ENCODE assay signal across 12 mouse cellular contexts in the genomic region with DNA sequence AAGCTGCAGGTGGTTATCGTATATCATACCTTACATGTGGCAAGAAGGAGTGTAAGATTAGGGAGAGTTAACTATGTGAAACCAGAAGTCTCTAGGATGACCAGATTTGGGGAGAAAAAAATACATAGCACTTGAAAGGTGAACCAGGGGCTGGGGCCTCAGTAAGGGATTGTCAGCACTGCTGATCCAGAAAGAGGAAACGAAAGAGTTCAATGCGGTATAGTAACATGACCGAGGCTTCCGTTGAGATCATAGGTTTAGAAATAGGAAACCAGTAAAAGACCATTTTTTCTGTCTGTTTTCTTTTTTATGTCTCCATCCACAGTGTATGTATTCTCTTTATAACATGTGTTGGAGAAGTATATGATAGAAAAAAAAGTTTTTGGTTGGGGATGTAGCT. TPM values are rescaled to one million over a fixed set of nuclear protein-coding genes. Genes with fewer than 3 reads are reported as not detected.
A peak's percentile ranks its signal among the peaks of the same experiment; 100 is the strongest.
DNase-seq lines count a peak whose midpoint lies in the region; ATAC-seq and TF ChIP-seq lines count a peak whose summit lies in the region.
"Had no signal": no experiment of that assay in that cellular context is flagged by ENCODE, and none has a peak within 500 bp of the region (broad histone marks: within the 10 kb centered on the region; RNA-seq: fewer than 3 reads in every experiment).

No protein-coding gene starts in this region.

- no peak for TF ChIP-seq POLR2A in lung, adult 2 months (IDR thresholded peaks at IDR 0.05; ENCODE audit: borderline replicate concordance, extremely low read depth, low read depth, low read length)
- TF ChIP-seq POLR2A in CH12.LX (IDR thresholded peaks at IDR 0.05; ENCODE audit: low read depth, low read length) = peak; percentile 39; the same call in 1 of the 2 replicates
- no peak for TF ChIP-seq POLR2A in spleen, adult 2 months (IDR thresholded peaks at IDR 0.05; ENCODE audit: low read depth, low read length)

- in situ Hi-C loops in CH12.LX (cut with MboI; ENCODE audit: low pct_ligation_motif_present, low pct_unique_long_range_greater_than_20kb, low sequenced_read_pairs) = loop anchor here (5.0 kb wide), 1 partner anchor 65 kb away; no protein-coding TSS in a partner anchor

- intact Hi-C loops in left cerebral cortex, adult 2 months (cut with DNase I) = loop anchor here (5.0 kb wide), 1 partner anchor 205 kb away; no protein-coding TSS in a partner anchor

- peaks cover 8% of the 10 kb centered on the region for H3K4me1 ChIP-seq in lung, adult 2 months (ENCODE audit: control insufficient read depth, insufficient read depth, low read length)
- peaks cover 18 to 60% of the 10 kb centered on the region in 2 experiments; a peak in 3 of 4 replicates for H3K4me1 ChIP-seq in CH12.LX (ENCODE audit: control insufficient read depth in 1 of 2, insufficient read depth in 2 of 2)
- H3K4me1 ChIP-seq in spleen, adult 2 months (ENCODE audit: control insufficient read depth, insufficient read depth, insufficient read length) = peaks cover 11% of the 10 kb centered on the region

- ATAC-seq in inflammation-experienced regulatory T-cells, adult 6 months = peak; percentile 51

- 84% methylated on average over 5 of the region's 5 CpGs for WGBS in lung, adult 2 months
- WGBS in spleen, adult 2 months = 11% methylated on average over 5 of the region's 5 CpGs

- peaks cover 11 to 21% of the 10 kb centered on the region in 2 experiments for H3K36me3 ChIP-seq in CH12.LX (replicated peaks in 1 of 2; ENCODE audit: control insufficient read depth in 1 of 2, insufficient read depth in 1 of 2, low read length in 1 of 2)
- 0 out of 2 replicates have a peak, but pooled peaks cover 1% of the 10 kb centered on the region for H3K36me3 ChIP-seq in spleen, adult 2 months (ENCODE audit: control insufficient read depth, insufficient read depth, low read length)

- H3K4me3 ChIP-seq in lung, adult 2 months (replicated peaks; ENCODE audit: extremely low read depth, low read depth, low read length) = no peak overlapping the region
- H3K4me3 ChIP-seq in CH12.LX (replicated peaks in 1 of 3; ENCODE audit: low read depth in 2 of 3, low read length in 2 of 3, poor library complexity in 1 of 3) = no peak overlapping the region
- H3K4me3 ChIP-seq in spleen, adult 2 months (ENCODE audit: extremely low read depth, insufficient read depth, insufficient read length) = no peak overlapping the region
- no peak overlapping the region for H3K4me3 ChIP-seq in left cerebral cortex, adult 2 months
- H3K4me3 ChIP-seq: limb, embryonic 13.5 days had no signal

- H3K79me2 ChIP-seq in CH12.LX (replicated peaks; ENCODE audit: control insufficient read depth, extremely low read depth, insufficient read depth, poor library complexity, severe bottlenecking) = peaks cover 34% of the 10 kb centered on the region

- DNase-seq in lung, adult 18-20 months = peak; percentile 13 to 23
- DNase-seq in lung, adult 2 months = no peak
- peak; percentile 94 for DNase-seq in CH12.LX (ENCODE audit: extremely low read depth)
- DNase-seq in spleen, adult 2 months (ENCODE audit: low read depth in 1 of 2, low spot score in 2 of 2) = peak; percentile 54 to 90
- no peak for DNase-seq in urinary bladder, postnatal 25 days (ENCODE audit: low spot score)
- no peak for DNase-seq in left cerebral cortex, adult 2 months (ENCODE audit: extremely low spot score in 1 of 2, low spot score in 2 of 2)
- DNase-seq: adrenal gland, adult 8-10 months; embryo, embryonic 11 days; gastrocnemius, postnatal 10 days; kidney, adult 11 months had no signal

- dilution Hi-C loops in CH12.LX (cut with MboI; ENCODE audit: extremely low pct_ligation_motif_present, extremely low pct_unique_long_range_greater_than_20kb, low sequenced_read_pairs) = no loop called here

- no peak; the same call in 1 of the 2 replicates for TF ChIP-seq RAD21 in CH12.LX (IDR thresholded peaks at IDR 0.05; ENCODE audit: low read depth, low read length)

- H3K4me2 ChIP-seq in CH12.LX (ENCODE audit: insufficient read depth, low read depth, poor library complexity, severe bottlenecking) = peak overlapping the region; percentile 62; the same call in 1 of the 2 replicates
- H3K4me2 ChIP-seq: limb, embryonic 13.5 days had no signal

- H3K27me3 ChIP-seq in CH12.LX (replicated peaks) = no peaks in the 10 kb centered on the region
- H3K27me3 ChIP-seq in spleen, adult 2 months (ENCODE audit: control insufficient read depth, insufficient read depth, low read length) = no peaks in the 10 kb centered on the region; the same call in 1 of the 2 replicates

- peak overlapping the region; percentile 48; the same call in 1 of the 2 replicates for H3K9ac ChIP-seq in CH12.LX (ENCODE audit: insufficient read depth, low read depth)
- H3K9ac ChIP-seq: limb, embryonic 13.5 days had no signal

- no peak for TF ChIP-seq CTCF in lung, adult 2 months (IDR thresholded peaks at IDR 0.05; ENCODE audit: insufficient read depth, low read length)
- no peak for TF ChIP-seq CTCF in CH12.LX (conservative IDR thresholded peaks at IDR 0.05 in 1 of 2, IDR thresholded peaks at IDR 0.05 in 1 of 2; ENCODE audit: low read depth in 2 of 2, low read length in 2 of 2)
- no peak for TF ChIP-seq CTCF in spleen, adult 2 months (IDR thresholded peaks at IDR 0.05; ENCODE audit: extremely low read depth, insufficient read depth, insufficient read length, insufficient replicate concordance)
- TF ChIP-seq CTCF in left cerebral cortex, adult 2 months (IDR thresholded peaks at IDR 0.05) = no peak

- peak overlapping the region; percentile 94 for H3K27ac ChIP-seq in CH12.LX (ENCODE audit: insufficient read depth, low read depth)
- peak overlapping the region; percentile 72; the same call in 1 of the 2 replicates for H3K27ac ChIP-seq in spleen, adult 2 months (ENCODE audit: insufficient read depth, low read length)
- no peak overlapping the region for H3K27ac ChIP-seq in left cerebral cortex, adult 2 months
- H3K27ac ChIP-seq: limb, embryonic 13.5 days had no signal

- TF ChIP-seq EP300 in CH12.LX (IDR thresholded peaks at IDR 0.05; ENCODE audit: low read length) = peak; percentile 99

- no peaks in the 10 kb centered on the region for H3K9me3 ChIP-seq in CH12.LX (replicated peaks; ENCODE audit: low read length)
- H3K9me3 ChIP-seq: limb, embryonic 13.5 days had no signal

TF ChIP-seq in CH12.LX, 34 proteins besides CTCF, POLR2A, EP300 and RAD21 (continues in another document):
- TF ChIP-seq ETS1 (conservative IDR thresholded peaks at IDR 0.05; ENCODE audit: low read depth, low read length) (peak; percentile 97), MAFK (IDR thresholded peaks at IDR 0.05; ENCODE audit: insufficient replicate concordance, low read length) (peak; percentile 77), NELFE (IDR thresholded peaks at IDR 0.05; ENCODE audit: low read depth, low read length) (peak; percentile 44; the same call in 1 of the 2 replicates), MAZ (IDR thresholded peaks at IDR 0.05; ENCODE audit: low read depth, low read length) (peak; percentile 82), USF2 (conservative IDR thresholded peaks at IDR 0.05; ENCODE audit: low read depth, low read length) (no peak), ELF1 (IDR thresholded peaks at IDR 0.05; ENCODE audit: low read depth, low read length) (peak; percentile 50; the same call in 1 of the 2 replicates), TBP (conservative IDR thresholded peaks at IDR 0.05; ENCODE audit: low read depth, low read length) (peak; percentile 83; the same call in 1 of the 2 replicates), ZC3H11A (IDR thresholded peaks at IDR 0.05; ENCODE audit: low read depth, low read length) (no peak), MXI1 (IDR thresholded peaks at IDR 0.05; ENCODE audit: low read depth, low read length) (peak; percentile 56; the same call in 1 of the 2 replicates), BHLHE40 (IDR thresholded peaks at IDR 0.05; ENCODE audit: low read depth, low read length) (peak; percentile 90), UBTF (IDR thresholded peaks at IDR 0.05; ENCODE audit: low read depth, low read length) (no peak), E2F4 (IDR thresholded peaks at IDR 0.05; ENCODE audit: insufficient replicate concordance, low read depth, low read length) (peak; percentile 58; the same call in 1 of the 2 replicates), MEF2A (IDR thresholded peaks at IDR 0.05; ENCODE audit: borderline replicate concordance, low read depth, low read length) (peak; percentile 100), SMC3 (IDR thresholded peaks at IDR 0.05; ENCODE audit: low read depth, low read length) (no peak)

RNA-seq across cellular contexts. Expression of a gene that starts 1.5 kb away (rescaled TPM):
- polyA plus RNA-seq in lung, adult 2 months (2012; rRNA removed) = 11.5 and 16.7 TPM in 2 replicates
- 12.7 and 12.9 TPM in 2 replicates for total RNA-seq in CH12.LX (2012; rRNA removed)
- 29.5 and 30.6 TPM in 2 replicates for total RNA-seq in CH12.LX (2014; rRNA removed)
- polyA plus RNA-seq in CH12.LX (2012; ENCODE audit: insufficient read length, low read depth) = 26.9 and 29.2 TPM in 2 replicates
- 10 to 100 TPM; 36.9 to 60.8 (median 55.5) TPM for polyA plus RNA-seq in inflammation-experienced regulatory T-cells, adult 6 months (2017; shearing (Covaris generic))
- 7.1 and 7.4 TPM in 2 replicates for polyA plus RNA-seq in spleen, adult 2 months (2012; rRNA removed)
- total RNA-seq in left cerebral cortex, adult 2 months (2021) = 100 to 1,000 TPM; 171 to 192 TPM

RNA-seq across cellular contexts. Expression of a gene that starts 16.8 kb away (rescaled TPM):
- polyA plus RNA-seq in lung, adult 2 months (2012; rRNA removed) = 1.9 and 3.7 TPM in 2 replicates
- total RNA-seq in CH12.LX (2012; rRNA removed) = 0.89 and 1.1 TPM in 2 replicates
- total RNA-seq in CH12.LX (2014; rRNA removed) = 1.4 and 1.6 TPM in 2 replicates
- polyA plus RNA-seq in CH12.LX (2012; ENCODE audit: insufficient read length, low read depth) = 4.7 TPM in 2 replicates
- polyA plus RNA-seq in inflammation-experienced regulatory T-cells, adult 6 months (2017; shearing (Covaris generic)) = under 1 TPM; 0.24 to 0.46 (median 0.38) TPM
- polyA plus RNA-seq in spleen, adult 2 months (2012; rRNA removed) = 0.33 and 0.45 TPM in 2 replicates
- under 1 TPM; 0.47 to 0.75 TPM for total RNA-seq in left cerebral cortex, adult 2 months (2021)

RNA-seq across cellular contexts. Expression of a gene that starts 48.8 kb away (rescaled TPM):
- polyA plus RNA-seq in lung, adult 2 months (2012; rRNA removed) = 2.3 and 4.9 TPM in 2 replicates
- total RNA-seq in CH12.LX (2012; rRNA removed) (0.08 TPM in 1 of 2 replicates, not detected in the other), CH12.LX (2014; rRNA removed) (not detected in 2 replicates)
- 0.30 and 0.31 TPM in 2 replicates for polyA plus RNA-seq in CH12.LX (2012; ENCODE audit: insufficient read length, low read depth)
- polyA plus RNA-seq in inflammation-experienced regulatory T-cells, adult 6 months (2017; shearing (Covaris generic)) = under 1 TPM in 2 of 3 experiments, not detected in 1; 0.79 to 0.99 TPM
- 6.8 and 9.3 TPM in 2 replicates for polyA plus RNA-seq in spleen, adult 2 months (2012; rRNA removed)
- total RNA-seq in left cerebral cortex, adult 2 months (2021) = under 1 TPM; 0.58 to 0.86 TPM

RNA-seq across cellular contexts. Expression of a gene that starts 53.1 kb away (rescaled TPM):
- 16.5 and 19.9 TPM in 2 replicates for polyA plus RNA-seq in lung, adult 2 months (2012; rRNA removed)
- total RNA-seq in CH12.LX (2012; rRNA removed) (2.5 and 2.7 TPM in 2 replicates), CH12.LX (2014; rRNA removed) (1.8 and 1.9 TPM in 2 replicates)
- 4.6 and 5.4 TPM in 2 replicates for polyA plus RNA-seq in CH12.LX (2012; ENCODE audit: insufficient read length, low read depth)
- 10 to 100 TPM in 1 of 3 experiments, 1 to 10 TPM in 2; 6.6 to 10.9 (median 9.3) TPM for polyA plus RNA-seq in inflammation-experienced regulatory T-cells, adult 6 months (2017; shearing (Covaris generic))
- 14.8 and 16.7 TPM in 2 replicates for polyA plus RNA-seq in spleen, adult 2 months (2012; rRNA removed)
- 10 to 100 TPM; 28.4 to 29.2 TPM for total RNA-seq in left cerebral cortex, adult 2 months (2021)

Comparison
In these comparisons a context has a peak if more than half of its experiments do, and no peak if none do; other contexts are left out.
1. DNase-seq: peak in lung, adult 18-20 months (2 of 2), CH12.LX (single experiment) and spleen, adult 2 months (2 of 2); none in lung, adult 2 months (single experiment), urinary bladder, postnatal 25 days (single experiment) and left cerebral cortex, adult 2 months (0 of 2).